ENCODE assay signal across 8 mouse cellular contexts in genomic region chr6:16994711-16995110, GRCm38 (mm10).
A peak's percentile ranks its signal among the peaks of the same experiment; 100 is the strongest.
DNase-seq lines count a peak whose midpoint lies in the region; ATAC-seq lines count a peak whose summit lies in the region.

No protein-coding gene starts in this region.

- H3K4me1 ChIP-seq in forebrain, embryonic 11.5 days (replicated peaks; ENCODE audit: control insufficient read depth, insufficient read depth, low read length), result peaks cover 5% of the 10 kb centered on the region; the same call in 1 of the 2 replicates

- no peaks in the 10 kb centered on the region for H3K9me3 ChIP-seq in forebrain, embryonic 11.5 days (ENCODE audit: control insufficient read depth, low read length)

- 7% methylated on average over 8 of the region's 8 CpGs for WGBS in forebrain, embryonic 11.5 days

- no peak overlapping the region for H3K9ac ChIP-seq in forebrain, embryonic 11.5 days (ENCODE audit: low read length)

- H3K27ac ChIP-seq in forebrain, embryonic 11.5 days (ENCODE audit: low read depth, low read length), result no peak overlapping the region

- H3K4me2 ChIP-seq in forebrain, embryonic 11.5 days (ENCODE audit: low read depth, low read length, severe bottlenecking), result peak overlapping the region; percentile 35; the same call in 1 of the 2 replicates

- no peak overlapping the region for H3K4me3 ChIP-seq in forebrain, embryonic 11.5 days (ENCODE audit: low read depth, low read length)

- no peaks in the 10 kb centered on the region for H3K36me3 ChIP-seq in forebrain, embryonic 11.5 days (ENCODE audit: control insufficient read depth, insufficient read depth, low read length)

- DNase-seq in layer of hippocampus, adult 11-12 months (ENCODE audit: low spot score), result peak; percentile 14
- no peak for DNase-seq in layer of hippocampus, adult 9-11 months
- DNase-seq in R1 (ENCODE audit: low read depth, low spot score), result peak; percentile 60
- DNase-seq in forebrain, embryonic 11.5 days (ENCODE audit: low spot score), result peak; percentile 55
- peak; percentile 35 for DNase-seq in lung, postnatal 36 days
- DNase-seq in spleen, postnatal 14 days (ENCODE audit: low spot score in 2 of 2), result no peak
- DNase-seq in cerebellum, adult 8-10 months, result no peak

- ATAC-seq in forebrain, embryonic 11.5 days (replicated peaks; ENCODE audit: low FRiP score), result peak; percentile 74
- no peak for ATAC-seq in megakaryocyte, adult 5-6 weeks (ENCODE audit: poor library complexity, severe bottlenecking)

- peaks cover 8% of the 10 kb centered on the region; the same call in 1 of the 2 replicates for H3K27me3 ChIP-seq in forebrain, embryonic 11.5 days (ENCODE audit: control insufficient read depth, insufficient read depth, low read length)

Comparison
In these comparisons a context has a peak if more than half of its experiments do, and no peak if none do; other contexts are left out.
1. DNase-seq: peak in layer of hippocampus, adult 11-12 months (single experiment), R1 (single experiment), forebrain, embryonic 11.5 days (single experiment) and lung, postnatal 36 days (single experiment); none in layer of hippocampus, adult 9-11 months (single experiment), spleen, postnatal 14 days (0 of 2) and cerebellum, adult 8-10 months (single experiment).